Mouse (Mus musculus): ENCODE measurements around the gene Vgll2.

- TF ChIP-seq CTCF (IDR thresholded peaks at IDR 0.05; ENCODE audit: borderline replicate concordance, insufficient read depth, low read depth, low read length) = no peak
- TF ChIP-seq POLR2A (IDR thresholded peaks at IDR 0.05; ENCODE audit: borderline replicate concordance, insufficient read depth, low read length) = no peak
Observed at GRCm38 (mm10) chr10:52021231-52021630, 1.1 kb upstream of the Vgll2 start.
